Mouse (Mus musculus): ENCODE measurements around the gene Cdc6. TPM values are rescaled to one million over a fixed set of nuclear protein-coding genes. Genes with fewer than 3 reads are reported as not detected.
A peak's percentile ranks its signal among the peaks of the same experiment; 100 is the strongest.
"Not testable (repeated sequence)": the region's sequence is repeated elsewhere in the genome, so short reads cannot be mapped to it uniquely, and the experiment has no call there.

The Cdc6 gene
- total RNA-seq, 4 experiments from 2014 or later = 0.20 to 0.95 (median 0.72) TPM

GRCm38 (mm10) chr11:98932293-98933091 is 24.9 kb downstream of the Cdc6 start:
- DNase-seq = no peak

- peak; percentile 96 for DNase-seq
Measured at GRCm38 (mm10) chr11:98933151-98933550, 25.6 kb downstream of the Cdc6 start.

- not testable (repeated sequence) for DNase-seq
Measured at GRCm38 (mm10) chr11:98933847-98934246, 26.2 kb downstream of the Cdc6 start.

GRCm38 (mm10) chr11:98934367-98934766 is 26.8 kb downstream of the Cdc6 start:
- DNase-seq = no peak

- no peak for DNase-seq
Measured at GRCm38 (mm10) chr11:98935123-98935522, 27.5 kb downstream of the Cdc6 start.

GRCm38 (mm10) chr11:98936170-98936569 is 28.6 kb downstream of the Cdc6 start:
- DNase-seq = no peak

GRCm38 (mm10) chr11:98936606-98937409 is 29.2 kb downstream of the Cdc6 start:
- DNase-seq = no peak

- peak; percentile 90 for DNase-seq
Measured at GRCm38 (mm10) chr11:98937410-98937913, 29.9 kb downstream of the Cdc6 start.

- no peak for DNase-seq
Measured at GRCm38 (mm10) chr11:98937914-98938694, 30.5 kb downstream of the Cdc6 start.

- DNase-seq = no peak
Measured at GRCm38 (mm10) chr11:98938701-98939083, 31.1 kb downstream of the Cdc6 start.

- peak; percentile 13 for DNase-seq
Measured at GRCm38 (mm10) chr11:98939084-98939952, 31.7 kb downstream of the Cdc6 start.

GRCm38 (mm10) chr11:98939953-98940641 is 32.5 kb downstream of the Cdc6 start:
- DNase-seq = peak; percentile 28

GRCm38 (mm10) chr11:98940776-98941175 is 33.2 kb downstream of the Cdc6 start:
- peak; percentile 11 for DNase-seq

- peak; percentile 48 for DNase-seq
Measured at GRCm38 (mm10) chr11:98941341-98941825, 33.8 kb downstream of the Cdc6 start.

- DNase-seq = peak; percentile 82
Measured at GRCm38 (mm10) chr11:98941826-98942550, 34.4 kb downstream of the Cdc6 start.

GRCm38 (mm10) chr11:98942555-98942922 is 34.9 kb downstream of the Cdc6 start:
- DNase-seq = peak; percentile 27

- peak; percentile 67 for DNase-seq
Measured at GRCm38 (mm10) chr11:98942923-98943641, 35.5 kb downstream of the Cdc6 start.

- DNase-seq = no peak
Measured at GRCm38 (mm10) chr11:98943741-98944461, 36.3 kb downstream of the Cdc6 start.

All from adrenal gland, adult 8-10 months (tissue).